ENCODE assay signal across 12 mouse cellular contexts in genomic region chr15:78973950-78974349, GRCm38 (mm10). TPM values are rescaled to one million over a fixed set of nuclear protein-coding genes. Genes with fewer than 3 reads are reported as not detected.
A peak's percentile ranks its signal among the peaks of the same experiment; 100 is the strongest.
DNase-seq lines count a peak whose midpoint lies in the region; ATAC-seq and TF ChIP-seq lines count a peak whose summit lies in the region.
"Had no signal": no experiment of that assay in that cellular context is flagged by ENCODE, and none has a peak within 500 bp of the region (broad histone marks: within the 10 kb centered on the region; RNA-seq: fewer than 3 reads in every experiment).

No protein-coding gene starts in this region.

- peak in 2 of 3 experiments; percentile 10 to 19; a peak in 1 of 6 replicates for TF ChIP-seq CTCF in MEL (IDR thresholded peaks at IDR 0.05 in 2 of 3, conservative IDR thresholded peaks at IDR 0.05 in 1 of 3; ENCODE audit: control insufficient read depth in 1 of 3, insufficient read depth in 1 of 3, low read depth in 2 of 3, low read length in 3 of 3, poor library complexity in 1 of 3, severe bottlenecking in 1 of 3)

- peak; percentile 78 for DNase-seq in heart, embryonic 10.5 days (ENCODE audit: low spot score)
- DNase-seq in heart, adult 8-10 months (ENCODE audit: low spot score) = no peak
- no peak for DNase-seq in liver, embryonic 13.5 days
- DNase-seq in liver, embryonic 11.5 days (ENCODE audit: low spot score) = no peak
- no peak for DNase-seq in MEL (ENCODE audit: low read depth, low spot score)
- DNase-seq in adrenal gland, postnatal 36 days = peak; percentile 74 to 77
- DNase-seq in thymus, adult 18-20 months = no peak
- DNase-seq: cerebellum, adult 11 months had no signal

- TF ChIP-seq POLR2A in MEL (IDR thresholded peaks at IDR 0.05; ENCODE audit: control insufficient read depth in 1 of 2, insufficient read depth in 1 of 2, low read depth in 1 of 2, low read length in 2 of 2, poor library complexity in 1 of 2) = no peak

- no peaks in the 10 kb centered on the region for H3K79me2 ChIP-seq in MEL (ENCODE audit: control insufficient read depth, insufficient read depth, low read length, poor library complexity)

- no peak overlapping the region for H3K4me2 ChIP-seq in liver, embryonic 13.5 days
- no peak overlapping the region for H3K4me2 ChIP-seq in liver, embryonic 11.5 days
- H3K4me2 ChIP-seq: heart, embryonic 13.5 days; lung, embryonic 15.5 days had no signal

- 0 out of 2 replicates have a peak, but pooled peaks have one; percentile 21 for ATAC-seq in liver, embryonic 13.5 days (ENCODE audit: low read depth)
- no peak for ATAC-seq in liver, embryonic 11.5 days (replicated peaks; ENCODE audit: low FRiP score)
- ATAC-seq in CD4-positive, CD25-positive, alpha-beta regulatory T cell, adult 4 months = no peak

- 0 out of 2 replicates have a peak overlapping the region, but pooled peaks have one; percentile 31 for H3K27ac ChIP-seq in heart, embryonic 10.5 days
- no peak overlapping the region for H3K27ac ChIP-seq in liver, embryonic 13.5 days
- H3K27ac ChIP-seq in liver, embryonic 11.5 days (ENCODE audit: low read depth, low read length) = no peak overlapping the region
- no peak overlapping the region for H3K27ac ChIP-seq in MEL (ENCODE audit: control insufficient read depth, low read depth, low read length)
- H3K27ac ChIP-seq: heart, embryonic 13.5 days; lung, embryonic 15.5 days had no signal

- H3K27me3 ChIP-seq in heart, embryonic 10.5 days (ENCODE audit: insufficient read depth, poor library complexity, severe bottlenecking) = peaks cover 13% of the 10 kb centered on the region
- H3K27me3 ChIP-seq in liver, embryonic 13.5 days = peaks cover 7% of the 10 kb centered on the region; the same call in 1 of the 2 replicates
- H3K27me3 ChIP-seq in liver, embryonic 11.5 days (replicated peaks; ENCODE audit: control insufficient read depth, insufficient read depth, low read length) = no peaks in the 10 kb centered on the region
- no peaks in the 10 kb centered on the region for H3K27me3 ChIP-seq in MEL (ENCODE audit: control insufficient read depth in 1 of 2, insufficient read depth in 2 of 2, low read length in 2 of 2)
- H3K27me3 ChIP-seq: lung, embryonic 15.5 days had no signal

- H3K4me1 ChIP-seq in heart, embryonic 10.5 days = peaks cover 25% of the 10 kb centered on the region
- peaks cover 10% of the 10 kb centered on the region for H3K4me1 ChIP-seq in liver, embryonic 13.5 days (replicated peaks)
- peaks cover 7% of the 10 kb centered on the region for H3K4me1 ChIP-seq in liver, embryonic 11.5 days (replicated peaks; ENCODE audit: control insufficient read depth, insufficient read depth, low read length)
- no peaks in the 10 kb centered on the region for H3K4me1 ChIP-seq in MEL (ENCODE audit: control insufficient read depth in 1 of 2, insufficient read depth in 2 of 2, low read length in 2 of 2)

- no peak for TF ChIP-seq EP300 in MEL (IDR thresholded peaks at IDR 0.05; ENCODE audit: low read depth in 1 of 2, low read length in 2 of 2)

- H3K4me3 ChIP-seq in heart, embryonic 10.5 days = no peak overlapping the region
- no peak overlapping the region for H3K4me3 ChIP-seq in liver, embryonic 13.5 days (replicated peaks)
- no peak overlapping the region for H3K4me3 ChIP-seq in liver, embryonic 11.5 days (ENCODE audit: low read depth, low read length)
- no peak overlapping the region for H3K4me3 ChIP-seq in MEL (ENCODE audit: control insufficient read depth in 1 of 2, insufficient read depth in 1 of 2, low read depth in 2 of 2, low read length in 2 of 2)
- H3K4me3 ChIP-seq: erythroblast, embryonic 14.5 days; heart, embryonic 13.5 days; lung, embryonic 15.5 days had no signal

- no peak for TF ChIP-seq RAD21 in MEL (IDR thresholded peaks at IDR 0.05; ENCODE audit: low read depth, low read length)

- 64% methylated on average over 7 of the region's 7 CpGs for WGBS in heart, embryonic 10.5 days
- 59% methylated on average over 7 of the region's 7 CpGs for WGBS in liver, embryonic 13.5 days (ENCODE audit: insufficient replicate concordance)
- 73% methylated on average over 7 of the region's 7 CpGs for WGBS in liver, embryonic 11.5 days

- no peaks in the 10 kb centered on the region for H3K9me3 ChIP-seq in heart, embryonic 10.5 days
- no peaks in the 10 kb centered on the region for H3K9me3 ChIP-seq in liver, embryonic 13.5 days (replicated peaks)
- no peaks in the 10 kb centered on the region for H3K9me3 ChIP-seq in liver, embryonic 11.5 days (ENCODE audit: control insufficient read depth, low read length)
- no peaks in the 10 kb centered on the region for H3K9me3 ChIP-seq in MEL (replicated peaks; ENCODE audit: insufficient read depth, low read length)
- H3K9me3 ChIP-seq: heart, embryonic 13.5 days; lung, embryonic 15.5 days had no signal

- no peak overlapping the region for H3K9ac ChIP-seq in liver, embryonic 13.5 days
- no peak overlapping the region for H3K9ac ChIP-seq in liver, embryonic 11.5 days (ENCODE audit: low read depth, low read length)
- no peak overlapping the region for H3K9ac ChIP-seq in MEL (ENCODE audit: control insufficient read depth, low read depth, low read length, poor library complexity, severe bottlenecking)
- H3K9ac ChIP-seq: heart, embryonic 13.5 days; lung, embryonic 15.5 days had no signal

- H3K36me3 ChIP-seq in heart, embryonic 10.5 days = no peaks in the 10 kb centered on the region
- no peaks in the 10 kb centered on the region for H3K36me3 ChIP-seq in liver, embryonic 13.5 days
- no peaks in the 10 kb centered on the region for H3K36me3 ChIP-seq in liver, embryonic 11.5 days (ENCODE audit: control insufficient read depth, insufficient read depth, low read length)
- no peaks in the 10 kb centered on the region for H3K36me3 ChIP-seq in MEL (ENCODE audit: control insufficient read depth in 1 of 2, insufficient read depth in 2 of 2, low read length in 2 of 2)
- H3K36me3 ChIP-seq: heart, embryonic 13.5 days; lung, embryonic 15.5 days had no signal

TF ChIP-seq in MEL, 35 proteins besides CTCF, POLR2A, EP300 and RAD21:
- no peak for TF ChIP-seq KAT2A (conservative IDR thresholded peaks at IDR 0.05; ENCODE audit: low read depth, low read length)

RNA-seq across cellular contexts. Expression of gene Triobp, which starts 26.4 kb away (rescaled TPM):
- 63.6 and 68.2 TPM in 2 replicates for polyA plus RNA-seq in heart, embryonic 10.5 days (2016; fragmentation: Nextera tagmentation; extraction: Ambion mirVana)
- 10 to 100 TPM; 30.2 to 31.3 (median 31.0) TPM for total RNA-seq in heart, adult 8-10 months (2022)
- polyA plus RNA-seq in liver, embryonic 13.5 days (2015; fragmentation: Nextera tagmentation; extraction: Ambion mirVana) = 12.9 and 18.8 TPM in 2 replicates
- 46.7 and 50.7 TPM in 2 replicates for polyA plus RNA-seq in liver, embryonic 11.5 days (2014; fragmentation: Nextera tagmentation; extraction: Ambion mirVana)
- 18.4 and 21.3 TPM in 2 replicates for total RNA-seq in MEL (2012; rRNA removed)
- 10 to 100 TPM in 1 of 2 experiments, not detected in 1; 31.3 TPM for polyA plus RNA-seq in MEL (2012; ENCODE audit: insufficient read depth in 1 of 2, insufficient read length in 2 of 2, low read depth in 1 of 2, low replicate concordance in 2 of 2, missing spikeins in 1 of 2)
- total RNA-seq in adrenal gland, postnatal 36 days (2021) = 100 to 1,000 TPM; 111 to 142 TPM
- polyA plus RNA-seq in CD4-positive, CD25-positive, alpha-beta regulatory T cell, adult 4 months (2017; shearing (Covaris generic)) = 10 to 100 TPM; 15.6 to 20.0 TPM

RNA-seq across cellular contexts. Expression of gene Nol12, which starts 39.2 kb away (rescaled TPM):
- 45.8 and 70.0 TPM in 2 replicates for polyA plus RNA-seq in heart, embryonic 10.5 days (2016; fragmentation: Nextera tagmentation; extraction: Ambion mirVana)
- total RNA-seq in heart, adult 8-10 months (2022) = 10 to 100 TPM; 14.7 to 17.9 (median 17.1) TPM
- polyA plus RNA-seq in liver, embryonic 13.5 days (2015; fragmentation: Nextera tagmentation; extraction: Ambion mirVana) = 45.6 and 48.9 TPM in 2 replicates
- 69.6 and 75.3 TPM in 2 replicates for polyA plus RNA-seq in liver, embryonic 11.5 days (2014; fragmentation: Nextera tagmentation; extraction: Ambion mirVana)
- total RNA-seq in MEL (2012; rRNA removed) = 39.0 and 40.8 TPM in 2 replicates
- 100 to 1,000 TPM in 1 of 2 experiments, not detected in 1; 127 TPM for polyA plus RNA-seq in MEL (2012; ENCODE audit: insufficient read depth in 1 of 2, insufficient read length in 2 of 2, low read depth in 1 of 2, low replicate concordance in 2 of 2, missing spikeins in 1 of 2)
- total RNA-seq in adrenal gland, postnatal 36 days (2021) = 10 to 100 TPM; 41.5 to 47.4 TPM
- 10 to 100 TPM; 45.5 to 46.5 TPM for polyA plus RNA-seq in CD4-positive, CD25-positive, alpha-beta regulatory T cell, adult 4 months (2017; shearing (Covaris generic))

RNA-seq across cellular contexts. Expression of gene Lgals1, which starts 47.4 kb away (rescaled TPM):
- 427 and 466 TPM in 2 replicates for polyA plus RNA-seq in heart, embryonic 10.5 days (2016; fragmentation: Nextera tagmentation; extraction: Ambion mirVana)
- total RNA-seq in heart, adult 8-10 months (2022) = 100 to 1,000 TPM; 175 to 339 (median 222) TPM
- polyA plus RNA-seq in liver, embryonic 13.5 days (2015; fragmentation: Nextera tagmentation; extraction: Ambion mirVana) = 683 and 710 TPM in 2 replicates
- 761 and 837 TPM in 2 replicates for polyA plus RNA-seq in liver, embryonic 11.5 days (2014; fragmentation: Nextera tagmentation; extraction: Ambion mirVana)
- total RNA-seq in MEL (2012; rRNA removed) = 974 and 1,054 TPM in 2 replicates
- polyA plus RNA-seq in MEL (2012; ENCODE audit: insufficient read depth in 1 of 2, insufficient read length in 2 of 2, low read depth in 1 of 2, low replicate concordance in 2 of 2, missing spikeins in 1 of 2) = 1,000 to 10,000 TPM in 1 of 2 experiments, 100 to 1,000 TPM in 1; 646 to 1,010 TPM
- 100 to 1,000 TPM; 303 to 486 TPM for total RNA-seq in adrenal gland, postnatal 36 days (2021)
- polyA plus RNA-seq in CD4-positive, CD25-positive, alpha-beta regulatory T cell, adult 4 months (2017; shearing (Covaris generic)) = 100 to 1,000 TPM; 366 to 481 TPM

RNA-seq across cellular contexts. Expression of gene H1f0, which starts 54.3 kb away (rescaled TPM):
- polyA plus RNA-seq in heart, embryonic 10.5 days (2016; fragmentation: Nextera tagmentation; extraction: Ambion mirVana) = 195 and 250 TPM in 2 replicates
- total RNA-seq in heart, adult 8-10 months (2022) = 10 to 100 TPM; 64.1 to 92.7 (median 77.5) TPM
- polyA plus RNA-seq in liver, embryonic 13.5 days (2015; fragmentation: Nextera tagmentation; extraction: Ambion mirVana) = 85.3 and 101 TPM in 2 replicates
- 124 and 138 TPM in 2 replicates for polyA plus RNA-seq in liver, embryonic 11.5 days (2014; fragmentation: Nextera tagmentation; extraction: Ambion mirVana)
- 28.2 and 33.5 TPM in 2 replicates for total RNA-seq in MEL (2012; rRNA removed)
- polyA plus RNA-seq in MEL (2012; ENCODE audit: insufficient read depth in 1 of 2, insufficient read length in 2 of 2, low read depth in 1 of 2, low replicate concordance in 2 of 2, missing spikeins in 1 of 2) = 100 to 1,000 TPM in 1 of 2 experiments, 10 to 100 TPM in 1; 46.8 to 213 TPM
- 100 to 1,000 TPM; 127 to 173 TPM for total RNA-seq in adrenal gland, postnatal 36 days (2021)
- 10 to 100 TPM; 20.7 to 33.3 TPM for polyA plus RNA-seq in CD4-positive, CD25-positive, alpha-beta regulatory T cell, adult 4 months (2017; shearing (Covaris generic))

Comparison
In these comparisons a context has a peak if more than half of its experiments do, and no peak if none do; other contexts are left out.
1. DNase-seq: peak in heart, embryonic 10.5 days (single experiment) and adrenal gland, postnatal 36 days (2 of 2); none in heart, adult 8-10 months (single experiment), liver, embryonic 13.5 days (single experiment), liver, embryonic 11.5 days (single experiment), MEL (single experiment) and thymus, adult 18-20 months (0 of 2).